Mouse (Mus musculus): ENCODE measurements around the gene Tmem178b.

The Tmem178b gene

GRCm38 (mm10) chr6:39872901-39873591 lies at the start of gene Tmem178b:
Gene Tmem178b, plus strand, starts transcription at chr6:39873271.
- CTCF ChIA-PET, result no interaction called here

DNA sequence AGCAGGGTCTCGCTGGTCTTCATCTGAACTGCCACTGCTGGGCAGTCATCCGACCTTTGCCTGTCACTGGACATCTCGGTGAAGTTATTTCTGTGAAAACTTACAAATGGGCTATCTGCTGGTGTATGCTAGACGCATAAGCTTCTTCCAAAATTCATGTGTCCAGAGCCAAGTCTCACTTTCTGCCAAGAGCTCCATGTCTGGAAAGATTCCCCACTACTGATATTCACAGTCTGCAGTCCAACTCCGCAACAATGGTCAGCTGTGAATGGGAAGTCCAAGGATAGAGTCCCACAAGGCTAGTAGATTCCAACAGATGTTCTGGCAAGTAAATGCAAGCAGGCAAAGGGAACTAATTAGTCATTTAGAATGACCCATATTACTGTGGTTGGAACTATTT lies 44.3 kb upstream of the Tmem178b start:
- CTCF ChIA-PET, result no interaction called here

DNA sequence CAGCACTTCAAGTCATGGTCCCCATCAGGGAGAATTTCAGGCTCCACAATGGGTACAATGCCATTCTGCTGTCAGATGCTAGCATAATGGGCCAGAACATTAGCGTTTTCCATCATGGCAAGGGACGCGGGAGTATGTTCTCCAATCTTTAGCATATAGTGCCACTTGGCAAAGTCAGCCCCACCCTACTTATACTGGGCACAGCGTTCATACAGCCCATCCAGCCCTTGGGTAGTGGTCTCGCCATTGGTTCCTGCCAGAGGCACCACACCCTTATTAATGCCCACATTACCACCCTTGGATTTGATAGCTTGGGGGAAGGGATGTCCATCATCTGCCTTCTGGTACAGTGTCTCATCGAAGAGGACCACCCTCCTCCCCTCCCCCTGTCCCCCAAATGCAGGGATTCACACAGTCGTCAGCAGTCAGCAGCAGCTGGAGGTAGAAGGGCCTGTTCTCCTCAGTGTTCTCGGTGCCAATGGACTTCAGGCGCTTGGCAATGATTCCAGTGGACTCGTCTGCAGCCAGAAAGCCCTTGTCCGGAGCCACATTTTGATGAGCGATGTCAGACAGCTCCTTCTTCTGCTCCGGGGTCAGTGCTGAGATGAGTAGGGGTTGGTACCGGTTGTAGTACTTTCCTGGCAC lies 29.3 kb upstream of the Tmem178b start:
- CTCF ChIA-PET, result interaction anchor here (1.1 kb wide), 1 partner anchor 12 kb away, joined by 3 read pairs; no protein-coding TSS in a partner anchor

- CTCF ChIA-PET, result no interaction called here
These were observed 25.5 kb upstream of the Tmem178b start for GRCm38 (mm10) chr6:39847538-39847937.

DNA sequence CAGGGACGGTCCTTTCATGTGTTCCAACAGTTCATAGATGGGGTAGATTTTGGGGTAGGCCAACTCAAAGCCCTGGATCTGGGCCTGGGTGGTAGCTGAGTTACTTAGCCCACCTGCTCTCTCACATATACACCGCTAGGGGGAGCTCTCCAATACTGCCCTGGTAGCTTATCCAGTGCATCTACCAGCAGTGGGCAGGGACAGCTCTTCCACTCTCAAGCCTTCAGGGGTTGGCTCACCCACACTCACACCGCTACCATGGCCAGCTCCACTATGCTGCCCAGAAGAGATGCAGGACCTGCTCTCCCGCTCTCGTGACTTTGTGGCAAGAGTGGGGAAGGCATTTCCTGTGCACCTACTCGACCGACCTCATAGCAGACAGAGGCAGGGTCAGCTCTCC lies 24.3 kb upstream of the Tmem178b start:
- CTCF ChIA-PET, result no interaction called here

DNA sequence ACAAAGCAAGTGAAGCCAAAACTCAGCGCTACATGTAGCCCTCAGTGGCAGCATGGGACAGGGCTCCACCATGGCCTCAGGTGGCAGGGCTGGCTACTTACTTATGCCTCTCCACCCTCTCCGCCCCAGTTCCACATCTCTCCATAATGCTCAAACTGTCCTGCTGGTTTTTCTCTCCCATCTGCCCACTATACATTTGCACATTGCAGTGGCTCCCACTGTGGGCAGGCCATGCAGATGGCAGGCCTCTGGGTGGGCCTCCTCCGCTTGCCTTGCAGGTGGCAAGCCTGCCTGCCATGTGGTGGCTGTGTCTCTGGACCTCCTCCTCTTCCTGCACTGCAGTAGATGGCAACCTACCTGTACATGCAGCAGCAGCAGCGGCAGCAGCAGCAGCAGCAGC lies 23.4 kb upstream of the Tmem178b start:
- CTCF ChIA-PET, result no interaction called here

DNA sequence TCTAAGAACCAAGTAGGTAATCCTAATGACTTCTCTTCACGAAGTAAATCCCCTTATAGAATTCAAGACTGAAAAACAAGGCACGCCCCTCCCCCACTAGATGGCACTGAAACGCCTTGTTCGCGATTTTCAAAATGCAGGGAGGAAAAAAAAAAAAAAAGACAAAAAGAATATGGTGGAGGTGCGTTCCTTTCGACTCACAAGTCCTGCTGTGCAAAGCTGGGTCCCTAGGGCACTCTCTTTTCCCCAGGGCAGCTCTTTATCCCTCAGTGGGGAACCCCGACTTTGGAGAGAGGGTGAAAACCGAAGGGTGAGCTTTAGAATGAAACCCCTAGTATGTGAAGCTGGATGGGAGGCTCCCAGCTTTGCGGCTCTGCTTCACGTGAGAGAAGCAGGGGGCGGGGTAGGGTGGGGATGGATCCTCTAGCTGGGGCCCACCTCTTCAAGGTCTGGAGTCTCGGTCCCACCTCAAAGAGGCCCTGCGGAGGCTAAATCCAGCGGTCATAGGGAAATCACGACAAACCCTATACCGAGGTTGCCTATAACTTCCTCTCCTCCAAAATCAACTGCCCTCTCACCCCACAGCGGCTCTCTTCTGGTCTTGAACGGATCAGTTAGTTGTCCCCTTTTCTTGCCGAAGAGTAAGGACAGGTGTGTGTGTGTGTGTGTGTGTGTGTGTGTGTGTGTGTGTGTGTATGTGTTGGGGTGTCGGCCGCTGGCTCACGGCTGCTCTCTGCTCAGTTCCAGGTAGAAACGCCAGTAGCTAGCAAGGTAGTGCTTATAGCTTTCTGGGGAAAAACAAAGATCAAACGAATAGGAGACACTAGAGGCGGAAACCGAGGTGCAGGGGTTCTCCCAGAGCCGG lies 2.6 kb upstream of the Tmem178b start:
- CTCF ChIA-PET, result no interaction called here

DNA sequence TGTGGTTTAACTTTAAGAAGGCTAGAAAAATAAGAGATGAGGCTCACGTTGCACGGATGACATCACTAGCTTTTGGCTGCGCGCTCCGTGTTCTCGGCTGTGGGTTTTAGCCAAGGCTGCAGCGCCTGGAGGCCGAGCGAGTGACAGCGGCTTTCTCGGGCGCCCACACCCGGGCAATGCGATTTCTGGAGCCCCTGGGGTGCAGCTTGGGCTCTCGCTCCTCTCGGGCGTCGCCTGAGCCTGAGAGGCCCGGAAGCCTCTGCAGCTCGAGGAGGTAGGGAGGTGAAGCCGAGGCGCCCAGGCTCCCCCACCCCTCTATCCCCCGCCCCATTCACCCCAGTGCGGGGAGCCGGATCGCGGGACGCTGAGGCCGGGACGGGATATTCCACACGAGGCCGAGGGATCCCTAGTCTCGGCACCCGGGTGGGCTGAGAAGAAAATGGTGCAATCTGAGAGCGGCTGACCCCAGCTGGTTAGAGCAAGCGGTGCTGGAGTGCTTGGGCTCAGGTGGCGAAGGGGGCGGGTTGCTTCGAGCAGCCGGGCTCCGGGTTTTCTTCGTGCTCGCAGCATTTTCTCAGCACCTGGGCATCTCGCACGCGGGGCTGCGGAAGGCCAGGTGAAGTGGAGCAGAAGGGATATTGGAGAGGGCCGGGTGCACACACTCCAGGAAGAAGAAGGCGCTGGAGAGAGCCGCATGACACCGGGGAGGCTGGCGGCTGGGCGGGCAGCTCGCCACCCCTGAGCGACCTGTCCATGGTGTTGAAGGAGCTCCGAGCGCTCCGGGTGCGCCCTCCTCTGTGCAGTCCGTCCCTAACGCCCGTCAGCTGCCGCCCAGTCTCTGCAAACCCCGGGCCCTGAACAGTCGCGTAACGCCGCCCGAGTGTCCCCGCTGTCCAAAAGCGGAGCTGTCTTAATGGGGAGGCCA lies 1.4 kb upstream of the Tmem178b start:
- CTCF ChIA-PET, result no interaction called here

DNA sequence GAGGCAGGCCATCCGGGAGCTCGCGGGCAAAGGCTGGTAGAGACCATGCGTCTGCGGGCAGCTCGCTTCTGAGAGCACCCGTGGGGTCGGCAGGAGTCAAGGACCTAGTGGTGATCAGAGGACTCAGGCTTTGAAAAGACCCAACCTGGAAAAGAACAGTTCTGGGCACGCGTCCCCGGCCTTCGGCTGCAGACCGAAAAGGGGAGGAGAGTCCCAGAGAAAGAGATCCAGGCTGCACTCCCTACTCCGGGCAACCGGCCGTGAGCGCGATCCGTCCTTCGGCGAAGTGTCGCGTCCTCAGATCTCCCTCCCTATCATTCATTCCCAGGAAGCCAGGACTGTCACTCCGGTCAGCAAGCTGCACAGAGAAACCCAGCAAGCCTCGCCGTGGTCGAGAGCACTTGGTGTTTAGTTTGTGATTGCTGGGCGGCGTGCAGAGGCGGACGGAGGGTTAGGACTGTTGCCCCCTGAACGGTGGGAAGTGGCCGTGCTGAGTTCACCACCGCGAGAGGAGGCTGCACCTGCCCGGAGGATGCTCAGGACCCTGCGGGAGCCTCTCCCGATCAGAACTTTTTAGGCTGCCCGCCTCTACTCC lies 668 bp upstream of the Tmem178b start:
- CTCF ChIA-PET, result no interaction called here

DNA sequence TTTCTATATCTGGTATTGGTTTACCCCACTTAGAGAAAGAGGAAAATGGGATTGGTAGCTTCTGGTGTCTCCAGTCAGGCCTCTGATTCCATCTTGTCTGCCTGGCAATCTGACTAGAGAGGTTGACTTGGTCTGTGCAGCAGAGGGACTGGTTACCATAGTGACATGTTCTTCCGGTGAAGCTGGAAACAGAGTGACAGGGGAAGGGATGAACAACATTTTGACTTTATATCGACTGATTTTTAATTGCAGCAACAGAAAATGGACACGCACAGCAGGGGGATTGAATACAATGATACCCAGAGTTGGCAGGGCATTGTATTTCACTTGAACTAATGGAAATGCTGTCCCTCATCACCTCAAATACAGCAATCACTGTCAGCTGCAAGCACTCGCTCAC lies 2.1 kb downstream of the Tmem178b start:
- CTCF ChIA-PET, result no interaction called here

- CTCF ChIA-PET, result no interaction called here
These were observed 3.4 kb downstream of the Tmem178b start for GRCm38 (mm10) chr6:39876444-39876843.

DNA sequence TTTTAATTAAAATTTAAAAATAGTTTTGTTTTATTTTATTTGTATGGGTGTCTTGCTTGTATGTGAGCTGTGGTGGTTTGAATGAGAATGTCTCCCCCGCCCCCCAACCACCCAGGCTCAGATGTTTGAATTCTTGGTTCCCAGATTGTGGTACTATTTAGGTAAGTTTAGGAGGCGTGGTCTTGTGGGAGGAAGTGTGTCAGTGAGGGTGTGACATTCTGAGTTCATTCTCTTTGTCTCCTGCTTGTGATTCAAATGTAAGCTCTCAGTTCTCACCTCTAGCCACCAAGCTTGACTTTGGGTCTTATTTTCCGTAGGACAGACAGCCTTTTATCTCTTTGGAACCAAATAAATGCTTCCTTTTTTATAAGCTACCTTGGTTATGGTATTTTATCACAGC lies 17.7 kb downstream of the Tmem178b start:
- CTCF ChIA-PET, result no interaction called here

DNA sequence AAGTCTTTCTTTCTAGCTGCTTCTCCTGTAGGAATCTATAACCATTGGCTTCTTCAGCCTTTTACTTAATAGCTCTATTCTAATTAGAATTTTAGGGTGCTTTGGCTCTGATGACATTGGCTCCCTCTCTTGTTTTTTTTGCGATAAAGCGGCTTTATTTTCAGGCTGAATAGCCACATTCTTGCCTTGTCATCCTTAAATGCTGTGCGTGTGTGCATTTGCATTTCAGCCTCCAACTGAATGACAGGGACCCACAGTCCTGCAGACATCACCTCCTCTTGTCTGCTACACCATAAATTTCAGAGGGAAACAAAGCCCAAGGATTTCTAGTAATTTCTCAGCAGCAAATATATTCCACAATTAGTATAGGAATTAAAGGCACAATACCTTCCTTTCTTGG lies 23.4 kb downstream of the Tmem178b start:
- CTCF ChIA-PET, result no interaction called here

- CTCF ChIA-PET, result no interaction called here
These were observed 26.2 kb downstream of the Tmem178b start for GRCm38 (mm10) chr6:39899231-39899630.

DNA sequence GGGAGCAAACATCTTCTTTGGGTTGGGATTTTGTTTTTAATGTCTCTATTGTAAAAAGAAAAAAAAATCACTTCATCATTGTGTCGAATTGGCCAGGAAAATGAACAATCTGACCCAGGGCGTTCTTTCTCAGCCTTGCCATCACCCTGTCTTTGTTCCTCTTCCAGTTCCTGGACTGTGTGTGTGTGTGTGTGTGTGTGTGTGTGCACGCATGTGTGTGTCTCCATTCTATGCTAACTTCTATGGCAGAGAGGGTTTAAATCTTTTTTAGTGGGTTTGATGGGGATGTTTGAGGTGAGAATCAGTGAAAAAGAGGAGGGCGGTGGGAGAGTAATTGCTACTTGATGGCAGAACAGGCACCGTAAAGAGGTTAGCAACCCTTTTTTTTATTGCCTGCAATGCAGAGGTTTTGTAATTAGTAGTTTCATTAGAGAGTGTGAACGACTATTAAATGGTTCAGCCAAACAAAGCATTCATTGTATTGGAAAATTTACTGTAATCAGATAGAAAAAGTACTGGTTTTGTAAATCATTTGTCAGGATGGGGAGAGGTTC lies 30.2 kb downstream of the Tmem178b start:
- CTCF ChIA-PET, result no interaction called here

GRCm38 (mm10) chr6:39903845-39904244 lies 30.8 kb downstream of the Tmem178b start:
- CTCF ChIA-PET, result no interaction called here

DNA sequence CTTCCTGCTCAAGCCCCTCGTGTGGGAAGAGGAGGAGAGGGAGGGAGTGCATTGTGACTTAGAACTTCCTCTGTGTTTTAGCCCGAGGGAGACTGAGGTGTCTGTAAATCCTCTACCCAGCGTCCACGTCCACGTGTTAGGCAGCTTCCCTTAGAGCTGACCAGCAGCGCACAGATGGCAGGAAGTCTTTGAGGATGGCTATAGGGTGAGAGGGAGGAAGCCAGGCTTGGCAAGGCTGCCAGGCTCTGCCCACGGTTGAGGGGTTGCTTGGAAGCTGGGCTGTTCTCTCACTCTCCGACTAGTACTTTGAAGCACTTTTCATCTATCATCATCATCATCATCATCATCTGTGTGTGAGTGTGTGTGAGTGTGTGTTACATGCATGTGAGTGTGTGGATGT lies 41.9 kb downstream of the Tmem178b start:
- CTCF ChIA-PET, result no interaction called here

GRCm38 (mm10) chr6:39915636-39916281 lies 42.7 kb downstream of the Tmem178b start:
- CTCF ChIA-PET, result no interaction called here

DNA sequence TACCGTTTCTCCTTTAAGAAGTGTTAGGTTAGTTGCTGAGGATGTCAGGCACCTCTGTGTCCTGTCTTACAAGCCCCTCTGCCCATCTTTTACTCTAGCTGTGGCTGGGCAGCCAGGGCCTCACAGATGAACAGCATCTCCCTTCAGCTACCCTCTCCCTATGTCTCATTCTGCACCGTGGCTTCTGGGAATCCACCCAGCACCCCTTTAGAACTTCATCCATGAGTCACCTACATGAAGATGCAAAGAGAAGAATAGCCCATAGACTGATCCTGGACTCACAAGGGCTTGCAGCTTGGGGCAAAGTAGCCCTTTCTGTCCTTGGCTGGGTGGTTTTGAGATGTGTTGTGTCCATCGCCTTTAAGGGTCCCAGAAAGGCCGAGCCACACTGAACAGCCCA lies 43.4 kb downstream of the Tmem178b start:
- CTCF ChIA-PET, result no interaction called here

GRCm38 (mm10) chr6:39917242-39917641 lies 44.2 kb downstream of the Tmem178b start:
- CTCF ChIA-PET, result no interaction called here

DNA sequence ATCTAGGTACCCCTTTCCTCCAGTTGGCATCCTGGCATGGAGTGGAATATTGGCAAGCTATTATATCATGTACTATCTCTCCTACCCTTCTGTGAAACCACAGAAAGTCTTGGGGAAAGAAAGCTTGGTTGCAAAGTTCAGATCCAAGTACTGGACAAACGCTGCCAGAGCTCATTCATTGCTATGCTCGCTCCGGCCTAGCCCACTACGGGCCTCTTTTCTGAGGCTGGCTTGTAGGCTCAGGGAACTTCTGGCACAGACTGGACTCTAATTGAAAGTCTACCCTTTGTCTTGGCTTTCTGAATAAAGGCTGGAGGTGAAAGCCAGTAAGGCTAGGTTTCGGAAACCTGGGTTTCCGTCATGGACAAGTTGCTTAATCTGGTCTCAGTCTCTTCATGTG lies 44.7 kb downstream of the Tmem178b start:
- CTCF ChIA-PET, result no interaction called here
